Comparison of ENCODE assay signal across 12 mouse cellular contexts in genomic region chr11:57832552-57833201, GRCm38 (mm10). TPM values are rescaled to one million over a fixed set of nuclear protein-coding genes. Genes with fewer than 3 reads are reported as not detected.
DNase-seq lines count a peak whose midpoint lies in the region; ATAC-seq and TF ChIP-seq lines count a peak whose summit lies in the region.
"Had no signal": no experiment of that assay in that cellular context is flagged by ENCODE, and none has a peak within 500 bp of the region (broad histone marks: within the 10 kb centered on the region; RNA-seq: fewer than 3 reads in every experiment).

Gene Hand1 (minus strand): TSS chr11:57832818.

- 10% methylated on average over 23 of the region's 23 CpGs for WGBS in heart, embryonic 13.5 days
- WGBS in midbrain, embryonic 12.5 days: under 1% methylated on average over 23 of the region's 23 CpGs
- 3% methylated on average over 19 of the region's 23 CpGs for WGBS in midbrain, postnatal 0 days
- 11% methylated on average over 18 of the region's 23 CpGs for WGBS in embryonic facial prominence, embryonic 14.5 days
- 6% methylated on average over 23 of the region's 23 CpGs for WGBS in neural tube, embryonic 15.5 days

- H3K36me3 ChIP-seq in heart, embryonic 13.5 days: no peaks in the 10 kb centered on the region
- H3K36me3 ChIP-seq in midbrain, embryonic 12.5 days: no peaks in the 10 kb centered on the region
- no peaks in the 10 kb centered on the region for H3K36me3 ChIP-seq in midbrain, postnatal 0 days (ENCODE audit: insufficient read depth, low read length)
- H3K36me3 ChIP-seq in embryonic facial prominence, embryonic 14.5 days (ENCODE audit: control insufficient read depth, insufficient read depth, low read length): no peaks in the 10 kb centered on the region
- H3K36me3 ChIP-seq in neural tube, embryonic 15.5 days: no peaks in the 10 kb centered on the region

- H3K27ac ChIP-seq in heart, embryonic 13.5 days (replicated peaks): peak within 1 kb of the TSS; percentile 86
- H3K27ac ChIP-seq in midbrain, embryonic 12.5 days (replicated peaks): no peak within 1 kb of the TSS
- H3K27ac ChIP-seq in midbrain, postnatal 0 days (ENCODE audit: low read depth, low read length): no peak within 1 kb of the TSS
- no peak within 1 kb of the TSS for H3K27ac ChIP-seq in embryonic facial prominence, embryonic 14.5 days (replicated peaks; ENCODE audit: low read depth, low read length)
- H3K27ac ChIP-seq in neural tube, embryonic 15.5 days (replicated peaks): no peak within 1 kb of the TSS
- H3K27ac ChIP-seq: heart, adult 2 months had no signal

- H3K4me2 ChIP-seq in heart, embryonic 13.5 days: peak within 1 kb of the TSS; percentile 76
- 0 out of 2 replicates have a peak within 1 kb of the TSS, but pooled peaks have one; percentile 11 for H3K4me2 ChIP-seq in midbrain, embryonic 12.5 days (replicated peaks)
- H3K4me2 ChIP-seq in midbrain, postnatal 0 days (ENCODE audit: low read depth, low read length, poor library complexity, severe bottlenecking): no peak within 1 kb of the TSS
- H3K4me2 ChIP-seq in embryonic facial prominence, embryonic 14.5 days (ENCODE audit: low read depth, low read length): peak within 1 kb of the TSS; percentile 25
- 0 out of 2 replicates have a peak within 1 kb of the TSS, but pooled peaks have one; percentile 1 for H3K4me2 ChIP-seq in neural tube, embryonic 15.5 days

- no peak for ATAC-seq in heart, embryonic 13.5 days (ENCODE audit: extremely low read depth, insufficient number of reproducible peaks, low FRiP score, low TSS enrichment)
- no peak for ATAC-seq in midbrain, embryonic 12.5 days (ENCODE audit: low FRiP score, low read depth)
- ATAC-seq in midbrain, postnatal 0 days (ENCODE audit: low FRiP score): no peak
- no peak for ATAC-seq in embryonic facial prominence, embryonic 14.5 days (ENCODE audit: low read depth)
- ATAC-seq in neural tube, embryonic 15.5 days (ENCODE audit: low FRiP score): no peak
- ATAC-seq in monocyte, adult 5-6 weeks (replicated peaks; ENCODE audit: insufficient number of reproducible peaks, low FRiP score, low TSS enrichment, poor library complexity, severe bottlenecking): no peak

- H3K9ac ChIP-seq in heart, embryonic 13.5 days: peak within 1 kb of the TSS; percentile 83
- no peak within 1 kb of the TSS for H3K9ac ChIP-seq in midbrain, embryonic 12.5 days (replicated peaks)
- H3K9ac ChIP-seq in midbrain, postnatal 0 days (replicated peaks; ENCODE audit: low read length, poor library complexity, severe bottlenecking): no peak within 1 kb of the TSS
- H3K9ac ChIP-seq in embryonic facial prominence, embryonic 14.5 days (ENCODE audit: low read depth, low read length): no peak within 1 kb of the TSS
- no peak within 1 kb of the TSS for H3K9ac ChIP-seq in neural tube, embryonic 15.5 days (replicated peaks)

- TF ChIP-seq CTCF in midbrain, postnatal 0 days (IDR thresholded peaks at IDR 0.05): no peak

- no peak for DNase-seq in heart, adult 18-20 months
- no peak for DNase-seq in midbrain, postnatal 0 days (ENCODE audit: low spot score)
- no peak for DNase-seq in embryonic facial prominence, embryonic 14.5 days (ENCODE audit: low spot score)
- no peak for DNase-seq in spleen, postnatal 10 days (ENCODE audit: low spot score in 2 of 2)
- DNase-seq: cerebellum, postnatal 10 days; heart, adult 2 months; kidney, postnatal 10 days; lung, postnatal 4 days had no signal

- H3K27me3 ChIP-seq in heart, embryonic 13.5 days (replicated peaks): peaks cover 96% of the 10 kb centered on the region
- peaks cover 99% of the 10 kb centered on the region for H3K27me3 ChIP-seq in midbrain, embryonic 12.5 days
- peaks cover 62% of the 10 kb centered on the region for H3K27me3 ChIP-seq in midbrain, postnatal 0 days (ENCODE audit: insufficient read depth, low read length)
- H3K27me3 ChIP-seq in embryonic facial prominence, embryonic 14.5 days (replicated peaks; ENCODE audit: control insufficient read depth, insufficient read depth, low read length): peaks cover 98% of the 10 kb centered on the region
- peaks cover 85% of the 10 kb centered on the region for H3K27me3 ChIP-seq in neural tube, embryonic 15.5 days (replicated peaks)

- peaks cover 53% of the 10 kb centered on the region for H3K4me1 ChIP-seq in heart, embryonic 13.5 days
- peaks cover 27% of the 10 kb centered on the region for H3K4me1 ChIP-seq in midbrain, embryonic 12.5 days
- H3K4me1 ChIP-seq in midbrain, postnatal 0 days (ENCODE audit: insufficient read depth, low read length): peaks cover 4% of the 10 kb centered on the region; the same call in 1 of the 2 replicates
- H3K4me1 ChIP-seq in embryonic facial prominence, embryonic 14.5 days (ENCODE audit: control insufficient read depth, insufficient read depth, low read length): peaks cover 4% of the 10 kb centered on the region
- H3K4me1 ChIP-seq in neural tube, embryonic 15.5 days: peaks cover 34% of the 10 kb centered on the region

- H3K9me3 ChIP-seq in heart, embryonic 13.5 days: no peaks in the 10 kb centered on the region
- H3K9me3 ChIP-seq in midbrain, embryonic 12.5 days: no peaks in the 10 kb centered on the region
- no peaks in the 10 kb centered on the region for H3K9me3 ChIP-seq in midbrain, postnatal 0 days (ENCODE audit: low read length)
- H3K9me3 ChIP-seq in embryonic facial prominence, embryonic 14.5 days (ENCODE audit: control insufficient read depth, low read length): no peaks in the 10 kb centered on the region
- H3K9me3 ChIP-seq in neural tube, embryonic 15.5 days (replicated peaks): no peaks in the 10 kb centered on the region

- H3K4me3 ChIP-seq in heart, embryonic 13.5 days: peak within 1 kb of the TSS; percentile 53
- H3K4me3 ChIP-seq in midbrain, embryonic 12.5 days: no peak within 1 kb of the TSS
- no peak within 1 kb of the TSS for H3K4me3 ChIP-seq in midbrain, postnatal 0 days (ENCODE audit: low read depth, low read length)
- peak within 1 kb of the TSS; percentile 18 for H3K4me3 ChIP-seq in embryonic facial prominence, embryonic 14.5 days (ENCODE audit: low read depth, low read length)
- H3K4me3 ChIP-seq in neural tube, embryonic 15.5 days (replicated peaks): no peak within 1 kb of the TSS
- H3K4me3 ChIP-seq: heart, adult 2 months had no signal

RNA-seq across cellular contexts. Expression of gene Hand1, which starts in this region (rescaled TPM):
- polyA plus RNA-seq in heart, embryonic 13.5 days (2015; fragmentation: Nextera tagmentation; extraction: Ambion mirVana): 19.7 and 24.3 TPM in 2 replicates
- total RNA-seq in heart, adult 18-20 months (2021): not detected
- polyA plus RNA-seq in midbrain, embryonic 12.5 days (2016; fragmentation: Nextera tagmentation; extraction: Ambion mirVana): not detected in 2 replicates
- not detected in 2 replicates for total RNA-seq in midbrain, postnatal 0 days (2014; rRNA removed)
- not detected in 2 replicates for polyA plus RNA-seq in midbrain, postnatal 0 days (2015; fragmentation: Nextera tagmentation; extraction: Ambion mirVana)
- polyA plus RNA-seq in embryonic facial prominence, embryonic 14.5 days (2014; fragmentation: Nextera tagmentation; extraction: Ambion mirVana): 1.6 and 1.7 TPM in 2 replicates
- 4.2 TPM in 1 of 2 replicates, not detected in the other for polyA plus RNA-seq in neural tube, embryonic 15.5 days (2015; fragmentation: Nextera tagmentation; extraction: Ambion mirVana)
- total RNA-seq in monocyte, adult 5-6 weeks (2017): not detected in 3 replicates
- total RNA-seq: heart, adult 2 months had no signal
- polyA plus RNA-seq: heart, adult 2 months had no signal

Comparison
In these comparisons a context has a peak if more than half of its experiments do, and no peak if none do; other contexts are left out.
1. H3K4me3 ChIP-seq: peak in heart, embryonic 13.5 days (single experiment) and embryonic facial prominence, embryonic 14.5 days (single experiment); none in midbrain, embryonic 12.5 days (single experiment), midbrain, postnatal 0 days (single experiment) and neural tube, embryonic 15.5 days (single experiment).